In genomic region chr19:24142621-24143061, GRCm38 (mm10) we compare ENCODE assay signal across 9 mouse cellular contexts.
DNase-seq lines count a peak whose midpoint lies in the region; ATAC-seq and TF ChIP-seq lines count a peak whose summit lies in the region.
"Had no signal": no experiment of that assay in that cellular context is flagged by ENCODE, and none has a peak within 500 bp of the region (broad histone marks: within the 10 kb centered on the region; RNA-seq: fewer than 3 reads in every experiment).

No protein-coding gene starts in this region.

- 0 out of 2 replicates have a peak, but pooled peaks cover 2% of the 10 kb centered on the region for H3K9me3 ChIP-seq in embryonic facial prominence, embryonic 10.5 days
- no peaks in the 10 kb centered on the region for H3K9me3 ChIP-seq in liver, embryonic 12.5 days (replicated peaks)
- no peaks in the 10 kb centered on the region for H3K9me3 ChIP-seq in heart, embryonic 11.5 days (replicated peaks; ENCODE audit: control insufficient read depth, low read length)

- H3K27me3 ChIP-seq in embryonic facial prominence, embryonic 10.5 days (replicated peaks; ENCODE audit: low read depth, poor library complexity, severe bottlenecking): no peaks in the 10 kb centered on the region
- H3K27me3 ChIP-seq in liver, embryonic 12.5 days (replicated peaks): no peaks in the 10 kb centered on the region
- H3K27me3 ChIP-seq in heart, embryonic 11.5 days (ENCODE audit: control insufficient read depth, insufficient read depth, low read length): no peaks in the 10 kb centered on the region

- TF ChIP-seq POLR2A in olfactory bulb, adult 2 months (IDR thresholded peaks at IDR 0.05; ENCODE audit: insufficient read depth, low read depth, low read length): no peak

- DNase-seq in embryonic facial prominence, embryonic 10.5 days (ENCODE audit: low spot score): no peak
- peak; percentile 33 to 68 for DNase-seq in frontal cortex, adult 2 months (ENCODE audit: extremely low spot score in 1 of 2, low spot score in 1 of 2)
- DNase-seq in left cerebral cortex, adult 18-20 months (ENCODE audit: low spot score in 2 of 2): peak; percentile 61 to 68
- no peak for DNase-seq in gastrocnemius, adult 8-10 months (ENCODE audit: low spot score in 2 of 2)
- DNase-seq: gastrocnemius, postnatal 36 days had no signal

- no peak for TF ChIP-seq CTCF in olfactory bulb, adult 2 months (IDR thresholded peaks at IDR 0.05; ENCODE audit: insufficient read depth, low read depth, low read length)

- H3K4me3 ChIP-seq in embryonic facial prominence, embryonic 10.5 days: no peak overlapping the region
- H3K4me3 ChIP-seq in olfactory bulb, adult 2 months (ENCODE audit: insufficient read depth, low read depth, low read length): peak overlapping the region; percentile 9; the same call in 1 of the 2 replicates
- H3K4me3 ChIP-seq in liver, embryonic 12.5 days: no peak overlapping the region
- no peak overlapping the region for H3K4me3 ChIP-seq in heart, embryonic 11.5 days (ENCODE audit: low read depth, low read length)

- H3K4me1 ChIP-seq in embryonic facial prominence, embryonic 10.5 days: peaks cover 12% of the 10 kb centered on the region; the same call in 1 of the 2 replicates
- peaks cover 4% of the 10 kb centered on the region for H3K4me1 ChIP-seq in olfactory bulb, adult 2 months (ENCODE audit: control insufficient read depth, insufficient read depth, low read length)
- H3K4me1 ChIP-seq in liver, embryonic 12.5 days: no peaks in the 10 kb centered on the region
- peaks cover 13% of the 10 kb centered on the region; the same call in 1 of the 2 replicates for H3K4me1 ChIP-seq in heart, embryonic 11.5 days (ENCODE audit: control insufficient read depth, insufficient read depth, low read length)

- ATAC-seq in liver, embryonic 12.5 days: no peak
- no peak for ATAC-seq in heart, embryonic 11.5 days (replicated peaks; ENCODE audit: insufficient number of reproducible peaks, low FRiP score, low TSS enrichment)

- peaks cover 26% of the 10 kb centered on the region for H3K36me3 ChIP-seq in embryonic facial prominence, embryonic 10.5 days (replicated peaks)
- H3K36me3 ChIP-seq in liver, embryonic 12.5 days: no peaks in the 10 kb centered on the region
- H3K36me3 ChIP-seq in heart, embryonic 11.5 days (ENCODE audit: control insufficient read depth, insufficient read depth, low read length): no peaks in the 10 kb centered on the region

- WGBS in embryonic facial prominence, embryonic 10.5 days: 69% methylated on average over 12 of the region's 12 CpGs
- WGBS in olfactory bulb, adult 2 months: 37% methylated on average over 12 of the region's 12 CpGs
- 84% methylated on average over 12 of the region's 12 CpGs for WGBS in liver, embryonic 12.5 days (ENCODE audit: insufficient replicate concordance)
- 84% methylated on average over 12 of the region's 12 CpGs for WGBS in heart, embryonic 11.5 days (ENCODE audit: insufficient replicate concordance)

- no peak overlapping the region for H3K9ac ChIP-seq in liver, embryonic 12.5 days
- H3K9ac ChIP-seq in heart, embryonic 11.5 days (ENCODE audit: low read depth, low read length): no peak overlapping the region

- 0 out of 2 replicates have a peak overlapping the region, but pooled peaks have one; percentile 35 for H3K27ac ChIP-seq in embryonic facial prominence, embryonic 10.5 days (replicated peaks)
- H3K27ac ChIP-seq in olfactory bulb, adult 2 months (ENCODE audit: insufficient read depth, low read depth, low read length): peak overlapping the region; percentile 47; the same call in 1 of the 2 replicates
- no peak overlapping the region for H3K27ac ChIP-seq in liver, embryonic 12.5 days
- no peak overlapping the region for H3K27ac ChIP-seq in heart, embryonic 11.5 days (ENCODE audit: low read depth, low read length)
- H3K27ac ChIP-seq: macrophage had no signal

- H3K4me2 ChIP-seq in liver, embryonic 12.5 days: no peak overlapping the region
- no peak overlapping the region for H3K4me2 ChIP-seq in heart, embryonic 11.5 days

Comparison
In these comparisons a context has a peak if more than half of its experiments do, and no peak if none do; other contexts are left out.
1. DNase-seq: peak in frontal cortex, adult 2 months (2 of 2) and left cerebral cortex, adult 18-20 months (2 of 2); none in embryonic facial prominence, embryonic 10.5 days (single experiment) and gastrocnemius, adult 8-10 months (0 of 2).
2. H3K27ac ChIP-seq: peak in embryonic facial prominence, embryonic 10.5 days (single experiment) and olfactory bulb, adult 2 months (single experiment); none in liver, embryonic 12.5 days (single experiment) and heart, embryonic 11.5 days (single experiment).